Mouse (Mus musculus) lung, embryonic 15.5 days (tissue): ENCODE measurements around the gene Mrps2. TPM values are rescaled to one million over a fixed set of nuclear protein-coding genes. Genes with fewer than 3 reads are reported as not detected.
"Not testable (repeated sequence)": the region's sequence is repeated elsewhere in the genome, so short reads cannot be mapped to it uniquely, and the experiment has no call there.

Experiments
- ATAC-seq: fragments of 200-750 bp; cut with Nextera tagmentation; 2 replicates; pipeline ENCODE4 v1.8.0; 2017; ENCODE audit warnings: moderate number of reproducible peaks, borderline replicate concordance; ENCODE audit not compliant: low FRiP score, low TSS enrichment; ENCODE audit errors: extremely low read depth
- H3K27ac ChIP-seq: fragments of 300-500 bp; sonication (generic); 2 replicates; pipeline ENCODE4 v1.5.1; 2015; ENCODE audit warnings: moderate library complexity, mild to moderate bottlenecking, inconsistent platforms
- H3K27me3 ChIP-seq: fragments of 300-500 bp; sonication (generic); 2 replicates; pipeline ENCODE4 v1.6.1; 2015; ENCODE audit warnings: inconsistent platforms
- H3K36me3 ChIP-seq: fragments of 300-500 bp; sonication (generic); 2 replicates; pipeline ENCODE4 v1.6.1; 2015; ENCODE audit warnings: inconsistent platforms
- H3K4me1 ChIP-seq: fragments of 300-500 bp; sonication (generic); 2 replicates; pipeline ENCODE4 v1.6.1; 2015; ENCODE audit warnings: inconsistent platforms
- H3K4me2 ChIP-seq: fragments of 300-500 bp; sonication (generic); 2 replicates; pipeline ENCODE4 v1.6.1; 2015; ENCODE audit warnings: inconsistent platforms, mild to moderate bottlenecking, moderate library complexity
- H3K4me3 ChIP-seq: fragments of 300-500 bp; sonication (generic); 2 replicates; pipeline ENCODE4 v1.5.1; 2015; ENCODE audit warnings: mild to moderate bottlenecking, inconsistent platforms
- H3K9ac ChIP-seq: fragments of 300-500 bp; sonication (generic); 2 replicates; pipeline ENCODE4 v1.6.1; 2015; ENCODE audit warnings: inconsistent platforms
- H3K9me3 ChIP-seq: fragments of 300-500 bp; sonication (generic); 2 replicates; pipeline ENCODE4 v1.6.1; 2016; ENCODE audit warnings: inconsistent platforms
- WGBS: fragments of 180-500 bp; shearing (Covaris S2); methylation state at CpG from one replicate; pipeline ENCODE4 v1.1.7; 2015; 5-methylcytosine and 5-hydroxymethylcytosine counted together
- polyA plus RNA-seq: library from polyadenylated mRNA; unstranded; fragments of >200 nt; fragmentation: Nextera tagmentation; extraction: Ambion mirVana; gene quantifications from 2 replicates; pipeline ENCODE4 v1.2.1, GENCODE M21; 2015

Gene Mrps2
- polyA plus RNA-seq, 1 experiment from 2014 or later: 53.0 TPM

- H3K27ac ChIP-seq: peak overlapping the region; percentile 90
- 8% methylated on average over 11 of the region's 11 CpGs for WGBS
- peak; percentile 28; the same call in 1 of the 2 replicates for ATAC-seq
Measured at GRCm38 (mm10) chr2:28447315-28447670, 20.6 kb upstream of the Mrps2 start.

GRCm38 (mm10) chr2:28451663-28452062, 16.2 kb upstream of the Mrps2 start:
- H3K9ac ChIP-seq: no peak overlapping the region
- peaks cover 13% of the 10 kb centered on the region; the same call in 1 of the 2 replicates for H3K36me3 ChIP-seq
- H3K27ac ChIP-seq: no peak overlapping the region
- H3K4me1 ChIP-seq: peaks cover 7% of the 10 kb centered on the region; the same call in 1 of the 2 replicates
- ATAC-seq: no peak
- WGBS: 82% methylated on average over 11 of the region's 11 CpGs
- H3K27me3 ChIP-seq: no peaks in the 10 kb centered on the region
- H3K4me2 ChIP-seq: no peak overlapping the region
- no peaks in the 10 kb centered on the region for H3K9me3 ChIP-seq
- H3K4me3 ChIP-seq: no peak overlapping the region

More at GRCm38 (mm10) chr2:28447315-28447670, 20.6 kb upstream of the Mrps2 start:
- peaks cover 13% of the 10 kb centered on the region; the same call in 1 of the 2 replicates for H3K36me3 ChIP-seq
- H3K27me3 ChIP-seq: no peaks in the 10 kb centered on the region
- H3K4me3 ChIP-seq: peak overlapping the region; percentile 76
- H3K9me3 ChIP-seq: no peaks in the 10 kb centered on the region
- peaks cover 12% of the 10 kb centered on the region; the same call in 1 of the 2 replicates for H3K4me1 ChIP-seq
- peak overlapping the region; percentile 98 for H3K4me2 ChIP-seq
- H3K9ac ChIP-seq: peak overlapping the region; percentile 84

GRCm38 (mm10) chr2:28453539-28453938, 14.3 kb upstream of the Mrps2 start:
- no peak overlapping the region for H3K9ac ChIP-seq
- H3K36me3 ChIP-seq: peaks cover 13% of the 10 kb centered on the region; the same call in 1 of the 2 replicates
- no peaks in the 10 kb centered on the region for H3K9me3 ChIP-seq
- H3K4me2 ChIP-seq: no peak overlapping the region
- no peaks in the 10 kb centered on the region for H3K27me3 ChIP-seq
- H3K4me3 ChIP-seq: no peak overlapping the region
- ATAC-seq: no peak
- 83% methylated on average over 6 of the region's 6 CpGs for WGBS
- no peak overlapping the region for H3K27ac ChIP-seq
- no peaks in the 10 kb centered on the region for H3K4me1 ChIP-seq

GRCm38 (mm10) chr2:28456616-28457015, 11.2 kb upstream of the Mrps2 start:
- 58% methylated on average over 1 of the region's 1 CpGs for WGBS

GRCm38 (mm10) chr2:28463919-28464318, 3.9 kb upstream of the Mrps2 start:
- ATAC-seq: no peak
- Histone ChIP-seq H3K27ac (no peak overlapping the region), H3K36me3 (no peaks in the 10 kb centered on the region), H3K9ac (no peak overlapping the region), H3K27me3 (peaks cover 6% of the 10 kb centered on the region; the same call in 1 of the 2 replicates), H3K4me1 (peaks cover 16% of the 10 kb centered on the region), H3K4me3 (no peak overlapping the region), H3K9me3 (no peaks in the 10 kb centered on the region), H3K4me2 (no peak overlapping the region)
- WGBS: 26% methylated on average over 3 of the region's 3 CpGs

More at GRCm38 (mm10) chr2:28456616-28457015, 11.2 kb upstream of the Mrps2 start:
- Histone ChIP-seq H3K27me3 (no peaks in the 10 kb centered on the region), H3K36me3 (peaks cover 7% of the 10 kb centered on the region; the same call in 1 of the 2 replicates), H3K9me3 (no peaks in the 10 kb centered on the region), H3K4me3 (no peak overlapping the region), H3K9ac (no peak overlapping the region), H3K27ac (no peak overlapping the region), H3K4me2 (no peak overlapping the region), H3K4me1 (no peaks in the 10 kb centered on the region)
- no peak for ATAC-seq

- Histone ChIP-seq H3K4me2 (no peak overlapping the region), H3K9ac (no peak overlapping the region), H3K9me3 (no peaks in the 10 kb centered on the region), H3K4me3 (no peak overlapping the region), H3K27ac (no peak overlapping the region), H3K36me3 (peaks cover 10% of the 10 kb centered on the region), H3K4me1 (peaks cover 17% of the 10 kb centered on the region), H3K27me3 (peaks cover 6% of the 10 kb centered on the region; the same call in 1 of the 2 replicates)
- ATAC-seq: no peak
- 75% methylated on average over 9 of the region's 9 CpGs for WGBS
Measured at GRCm38 (mm10) chr2:28464919-28465318, 2.9 kb upstream of the Mrps2 start.

- peaks cover 17% of the 10 kb centered on the region for H3K4me1 ChIP-seq
- H3K9ac ChIP-seq: peak within 1 kb of the TSS; percentile 32; the same call in 1 of the 2 replicates
- peaks cover 6% of the 10 kb centered on the region; the same call in 1 of the 2 replicates for H3K27me3 ChIP-seq
- H3K36me3 ChIP-seq: peaks cover 21% of the 10 kb centered on the region
- 4% methylated on average over 25 of the region's 25 CpGs for WGBS
- peak within 1 kb of the TSS; percentile 58 for H3K4me2 ChIP-seq
- ATAC-seq: no peak
- H3K27ac ChIP-seq: no peak within 1 kb of the TSS
- peak within 1 kb of the TSS; percentile 18 for H3K4me3 ChIP-seq
- 0 out of 2 replicates have a peak, but pooled peaks cover under 1% of the 10 kb centered on the region for H3K9me3 ChIP-seq
Measured at GRCm38 (mm10) chr2:28465836-28466518, 1.9 kb upstream of the Mrps2 start, which contains the start of gene 1700007K13Rik. 1700007K13Rik (minus strand) TSS chr2:28466332.

GRCm38 (mm10) chr2:28468486-28469225, 790 bp downstream of the Mrps2 start:
- Histone ChIP-seq H3K4me2 (peak overlapping the region; percentile 68), H3K27me3 (peaks cover 6% of the 10 kb centered on the region; the same call in 1 of the 2 replicates), H3K9ac (peak overlapping the region; percentile 97), H3K36me3 (peaks cover 42% of the 10 kb centered on the region), H3K4me3 (peak overlapping the region; percentile 86), H3K4me1 (peaks cover 17% of the 10 kb centered on the region), H3K27ac (no peak overlapping the region), H3K9me3 (peaks cover 4% of the 10 kb centered on the region)
- WGBS: 49% methylated on average over 18 of the region's 18 CpGs
- no peak for ATAC-seq

GRCm38 (mm10) chr2:28469461-28469860, 1.6 kb downstream of the Mrps2 start:
- Histone ChIP-seq H3K9me3 (peaks cover 4% of the 10 kb centered on the region), H3K4me2 (no peak overlapping the region), H3K36me3 (peaks cover 42% of the 10 kb centered on the region), H3K9ac (no peak overlapping the region), H3K27me3 (peaks cover 6% of the 10 kb centered on the region; the same call in 1 of the 2 replicates), H3K27ac (no peak overlapping the region), H3K4me1 (peaks cover 17% of the 10 kb centered on the region), H3K4me3 (no peak overlapping the region)
- 95% methylated on average over 14 of the region's 14 CpGs for WGBS
- no peak for ATAC-seq

GRCm38 (mm10) chr2:28470591-28470990, 2.7 kb downstream of the Mrps2 start:
- peaks cover 1% of the 10 kb centered on the region; the same call in 1 of the 2 replicates for H3K27me3 ChIP-seq
- H3K4me1 ChIP-seq: peaks cover 17% of the 10 kb centered on the region
- 81% methylated on average over 2 of the region's 2 CpGs for WGBS
- no peak overlapping the region for H3K4me2 ChIP-seq
- no peak overlapping the region for H3K27ac ChIP-seq
- H3K9me3 ChIP-seq: peaks cover 4% of the 10 kb centered on the region
- no peak for ATAC-seq
- peaks cover 42% of the 10 kb centered on the region for H3K36me3 ChIP-seq
- H3K4me3 ChIP-seq: no peak overlapping the region
- H3K9ac ChIP-seq: no peak overlapping the region

- H3K4me2 ChIP-seq, H3K4me3 ChIP-seq, H3K4me1 ChIP-seq, H3K9ac ChIP-seq, H3K9me3 ChIP-seq, H3K27ac ChIP-seq, H3K27me3 ChIP-seq, ATAC-seq: not testable (repeated sequence)
- H3K36me3 ChIP-seq: peaks cover 42% of the 10 kb centered on the region
- 92% methylated on average over 8 of the region's 8 CpGs for WGBS
Measured at GRCm38 (mm10) chr2:28472011-28472410, 4.1 kb downstream of the Mrps2 start.

- not testable (repeated sequence) for ATAC-seq, H3K36me3 ChIP-seq, H3K27me3 ChIP-seq, H3K4me1 ChIP-seq, H3K9ac ChIP-seq, H3K27ac ChIP-seq, H3K4me2 ChIP-seq, H3K4me3 ChIP-seq, H3K9me3 ChIP-seq
- 87% methylated on average over 5 of the region's 5 CpGs for WGBS
Measured at GRCm38 (mm10) chr2:28477993-28478392, 10.1 kb downstream of the Mrps2 start.
